Mouse (Mus musculus) layer of hippocampus, adult 11-12 months (tissue): ENCODE results near the gene Dhrs1.

Experiments used
- DNase-seq: peaks from one replicate; pipeline ENCODE4 v3.0.0; 2022; ENCODE audit warnings: low spot score

Gene Dhrs1

GRCm38 (mm10) chr14:55745180-55745860 is at the start of gene Dhrs1, which contains the start of gene Nop9:
Gene Dhrs1 (minus strand): TSS chr14:55745690.
Gene Nop9 (plus strand): TSS chr14:55745693.
- peak; percentile 83 for DNase-seq

GRCm38 (mm10) chr14:55793946-55794345 is 48.5 kb upstream of the Dhrs1 start:
- no peak for DNase-seq

- DNase-seq, result no peak
Measured at GRCm38 (mm10) chr14:55793461-55793860, 48.0 kb upstream of the Dhrs1 start.

GRCm38 (mm10) chr14:55788256-55789050 is 43.0 kb upstream of the Dhrs1 start, which contains the start of gene Ripk3:
Gene Ripk3 (minus strand): TSS chr14:55788865.
- DNase-seq, result no peak

- DNase-seq, result no peak
Measured at GRCm38 (mm10) chr14:55787731-55788130, 42.2 kb upstream of the Dhrs1 start.

GRCm38 (mm10) chr14:55785195-55785594 is 39.7 kb upstream of the Dhrs1 start:
- DNase-seq, result no peak

- DNase-seq, result no peak
Measured at GRCm38 (mm10) chr14:55783958-55784235, 38.4 kb upstream of the Dhrs1 start, which contains the start of gene Adcy4. Gene Adcy4 (minus strand): TSS chr14:55784095.

GRCm38 (mm10) chr14:55783171-55783957 is 37.9 kb upstream of the Dhrs1 start:
- DNase-seq, result no peak

GRCm38 (mm10) chr14:55782361-55782960 is 37.0 kb upstream of the Dhrs1 start:
- peak; percentile 1 for DNase-seq

- DNase-seq, result peak; percentile 68
Measured at GRCm38 (mm10) chr14:55781310-55781709, 35.8 kb upstream of the Dhrs1 start.

GRCm38 (mm10) chr14:55780736-55781135 is 35.2 kb upstream of the Dhrs1 start:
- peak; percentile 3 for DNase-seq

- DNase-seq, result peak; percentile 3
Measured at GRCm38 (mm10) chr14:55779656-55780055, 34.2 kb upstream of the Dhrs1 start.

GRCm38 (mm10) chr14:55778686-55779085 is 33.2 kb upstream of the Dhrs1 start:
- peak; percentile 2 for DNase-seq

- DNase-seq, result no peak
Measured at GRCm38 (mm10) chr14:55777806-55778205, 32.3 kb upstream of the Dhrs1 start.

- no peak for DNase-seq
Measured at GRCm38 (mm10) chr14:55777176-55777575, 31.7 kb upstream of the Dhrs1 start.

GRCm38 (mm10) chr14:55776711-55777110 is 31.2 kb upstream of the Dhrs1 start:
- DNase-seq, result no peak

- DNase-seq, result no peak
Measured at GRCm38 (mm10) chr14:55769087-55769703, 23.7 kb upstream of the Dhrs1 start.

- no peak for DNase-seq
Measured at GRCm38 (mm10) chr14:55768555-55768954, 23.1 kb upstream of the Dhrs1 start.

- no peak for DNase-seq
Measured at GRCm38 (mm10) chr14:55767519-55768414, 22.3 kb upstream of the Dhrs1 start.

- DNase-seq, result no peak
Measured at GRCm38 (mm10) chr14:55765696-55766095, 20.2 kb upstream of the Dhrs1 start, which contains the start of gene Ltb4r1. Gene Ltb4r1 (plus strand): TSS chr14:55765962.

- DNase-seq, result no peak
Measured at GRCm38 (mm10) chr14:55763166-55763565, 17.7 kb upstream of the Dhrs1 start.
